ENCODE assay signal across 9 mouse cellular contexts in the genomic region with DNA sequence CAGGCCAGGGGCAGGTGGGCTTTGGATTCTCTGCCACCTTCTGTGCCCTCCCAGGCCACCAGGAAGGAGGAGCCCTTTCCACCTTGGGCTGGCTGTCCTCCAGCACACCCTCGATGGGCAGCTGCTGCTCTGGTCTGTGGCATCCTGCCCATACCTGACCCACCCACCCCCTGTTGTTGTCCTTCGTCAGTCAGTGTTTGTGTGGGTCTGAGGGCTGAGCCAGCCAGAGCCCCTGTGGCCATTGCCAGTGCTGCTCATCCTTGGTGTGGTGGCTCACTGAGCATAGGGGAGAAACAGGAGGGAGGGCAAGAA. TPM values are rescaled to one million over a fixed set of nuclear protein-coding genes. Genes with fewer than 3 reads are reported as not detected.
A peak's percentile ranks its signal among the peaks of the same experiment; 100 is the strongest.
DNase-seq lines count a peak whose midpoint lies in the region; ATAC-seq and TF ChIP-seq lines count a peak whose summit lies in the region.
"Had no signal": no experiment of that assay in that cellular context is flagged by ENCODE, and none has a peak within 500 bp of the region (broad histone marks: within the 10 kb centered on the region; RNA-seq: fewer than 3 reads in every experiment).

No protein-coding gene starts in this region.

- no peak overlapping the region for H3K27ac ChIP-seq in cerebellum, adult 2 months (ENCODE audit: insufficient read depth, low read length)
- no peak overlapping the region for H3K27ac ChIP-seq in limb, embryonic 13.5 days
- H3K27ac ChIP-seq in stomach, embryonic 16.5 days (ENCODE audit: low read length): no peak overlapping the region

- no peaks in the 10 kb centered on the region for H3K27me3 ChIP-seq in cerebellum, adult 2 months (ENCODE audit: control insufficient read depth, insufficient read depth, low read length)
- H3K27me3 ChIP-seq in megakaryocyte, embryonic 14.5 days (replicated peaks): peaks cover 93% of the 10 kb centered on the region
- peaks cover 56% of the 10 kb centered on the region for H3K27me3 ChIP-seq in limb, embryonic 13.5 days
- H3K27me3 ChIP-seq in stomach, embryonic 16.5 days (ENCODE audit: control insufficient read depth, insufficient read depth, low read length): peaks cover 16% of the 10 kb centered on the region

- no peak for ATAC-seq in megakaryocyte, adult 5-6 weeks (ENCODE audit: poor library complexity, severe bottlenecking)
- peak; percentile 4; the same call in 1 of the 2 replicates for ATAC-seq in limb, embryonic 13.5 days (ENCODE audit: low FRiP score, low read depth)
- no peak for ATAC-seq in stomach, embryonic 16.5 days (ENCODE audit: insufficient read depth, low FRiP score)

- H3K9ac ChIP-seq in limb, embryonic 13.5 days: peak overlapping the region; percentile 39; the same call in 1 of the 2 replicates
- peak overlapping the region; percentile 33 for H3K9ac ChIP-seq in stomach, embryonic 16.5 days (ENCODE audit: low read length)

- H3K4me3 ChIP-seq in cerebellum, adult 2 months (replicated peaks; ENCODE audit: insufficient read depth, low read depth, low read length): no peak overlapping the region
- H3K4me3 ChIP-seq in megakaryocyte, embryonic 14.5 days (replicated peaks): peak overlapping the region; percentile 90
- 0 out of 2 replicates have a peak overlapping the region, but pooled peaks have one; percentile 17 for H3K4me3 ChIP-seq in limb, embryonic 13.5 days
- 0 out of 2 replicates have a peak overlapping the region, but pooled peaks have one; percentile 21 for H3K4me3 ChIP-seq in stomach, embryonic 16.5 days (replicated peaks; ENCODE audit: low read length)

- peak; percentile 40 to 49 for DNase-seq in cerebellum, postnatal 10 days
- DNase-seq in cerebellum, adult 2 months: no peak
- no peak for DNase-seq in left cerebral cortex, adult 18-20 months (ENCODE audit: low spot score in 2 of 2)
- DNase-seq in layer of hippocampus, postnatal 10 days (ENCODE audit: low spot score in 2 of 2): no peak
- DNase-seq: cerebellum, adult 11 months had no signal

- no peaks in the 10 kb centered on the region for H3K36me3 ChIP-seq in megakaryocyte, embryonic 14.5 days (replicated peaks; ENCODE audit: low read length)
- no peaks in the 10 kb centered on the region for H3K36me3 ChIP-seq in limb, embryonic 13.5 days
- no peaks in the 10 kb centered on the region for H3K36me3 ChIP-seq in stomach, embryonic 16.5 days (ENCODE audit: control insufficient read depth, insufficient read depth, low read length)

- no peak for TF ChIP-seq POLR2A in cerebellum, adult 2 months (IDR thresholded peaks at IDR 0.05; ENCODE audit: borderline replicate concordance, insufficient read depth, low read length)

- no peak for TF ChIP-seq CTCF in cerebellum, adult 2 months (IDR thresholded peaks at IDR 0.05; ENCODE audit: borderline replicate concordance, insufficient read depth, low read depth, low read length)

- 25% methylated on average over 2 of the region's 2 CpGs for WGBS in cerebellum, adult 2 months
- 51% methylated on average over 2 of the region's 2 CpGs for WGBS in limb, embryonic 13.5 days
- WGBS in stomach, embryonic 16.5 days: 34% methylated on average over 2 of the region's 2 CpGs

- H3K9me3 ChIP-seq in megakaryocyte, embryonic 14.5 days: no peaks in the 10 kb centered on the region
- no peaks in the 10 kb centered on the region for H3K9me3 ChIP-seq in limb, embryonic 13.5 days
- H3K9me3 ChIP-seq in stomach, embryonic 16.5 days (replicated peaks; ENCODE audit: control insufficient read depth, low read length): no peaks in the 10 kb centered on the region

- H3K4me1 ChIP-seq in cerebellum, adult 2 months (ENCODE audit: control insufficient read depth, insufficient read depth, low read length): no peaks in the 10 kb centered on the region
- H3K4me1 ChIP-seq in megakaryocyte, embryonic 14.5 days: peaks cover 53% of the 10 kb centered on the region
- peaks cover 39% of the 10 kb centered on the region for H3K4me1 ChIP-seq in limb, embryonic 13.5 days
- peaks cover 22% of the 10 kb centered on the region for H3K4me1 ChIP-seq in stomach, embryonic 16.5 days (ENCODE audit: control insufficient read depth, insufficient read depth, low read length)

- peak overlapping the region; percentile 52 for H3K4me2 ChIP-seq in limb, embryonic 13.5 days (replicated peaks)
- peak overlapping the region; percentile 46 for H3K4me2 ChIP-seq in stomach, embryonic 16.5 days (ENCODE audit: low read depth, low read length)

RNA-seq across cellular contexts. Expression of a gene that starts 11.4 kb away (rescaled TPM):
- 44.3 and 44.6 TPM in 2 replicates for polyA plus RNA-seq in cerebellum, adult 2 months (2012; rRNA removed)
- polyA plus RNA-seq in megakaryocyte, embryonic 14.5 days (2012; ENCODE audit: insufficient read depth, low replicate concordance): 12.0 and 24.4 TPM in 2 replicates
- total RNA-seq in megakaryocyte, adult 5-6 weeks (2015): 6.8 and 9.3 TPM in 2 replicates
- 14.8 and 15.2 TPM in 2 replicates for total RNA-seq in megakaryocyte, adult 5-6 weeks (2017)
- 46.9 and 47.8 TPM in 2 replicates for polyA plus RNA-seq in limb, embryonic 13.5 days (2015; fragmentation: Nextera tagmentation; extraction: Ambion mirVana)
- 38.1 and 40.2 TPM in 2 replicates for polyA plus RNA-seq in stomach, embryonic 16.5 days (2015; fragmentation: Nextera tagmentation; extraction: Ambion mirVana)
- 10 to 100 TPM; 36.0 to 38.5 TPM for total RNA-seq in left cerebral cortex, adult 18-20 months (2021)
- 10 to 100 TPM; 33.2 to 33.3 TPM for total RNA-seq in layer of hippocampus, postnatal 10 days (2021)

RNA-seq across cellular contexts. Expression of a gene that starts 19.6 kb away (rescaled TPM):
- polyA plus RNA-seq in cerebellum, adult 2 months (2012; rRNA removed): 21.2 and 21.5 TPM in 2 replicates
- 4.2 and 18.5 TPM in 2 replicates for polyA plus RNA-seq in megakaryocyte, embryonic 14.5 days (2012; ENCODE audit: insufficient read depth, low replicate concordance)
- total RNA-seq in megakaryocyte, adult 5-6 weeks (2015): 12.8 and 15.5 TPM in 2 replicates
- 14.2 and 21.7 TPM in 2 replicates for total RNA-seq in megakaryocyte, adult 5-6 weeks (2017)
- 21.1 and 21.2 TPM in 2 replicates for polyA plus RNA-seq in limb, embryonic 13.5 days (2015; fragmentation: Nextera tagmentation; extraction: Ambion mirVana)
- polyA plus RNA-seq in stomach, embryonic 16.5 days (2015; fragmentation: Nextera tagmentation; extraction: Ambion mirVana): 27.4 and 30.0 TPM in 2 replicates
- 10 to 100 TPM; 14.3 to 16.2 TPM for total RNA-seq in left cerebral cortex, adult 18-20 months (2021)
- total RNA-seq in layer of hippocampus, postnatal 10 days (2021): 10 to 100 TPM; 17.7 to 19.5 TPM

RNA-seq across cellular contexts. Expression of a gene that starts 19.7 kb away (rescaled TPM):
- polyA plus RNA-seq in cerebellum, adult 2 months (2012; rRNA removed): 64.1 and 70.7 TPM in 2 replicates
- polyA plus RNA-seq in megakaryocyte, embryonic 14.5 days (2012; ENCODE audit: insufficient read depth, low replicate concordance): 0.37 TPM in 1 of 2 replicates, not detected in the other
- 8.3 and 12.5 TPM in 2 replicates for total RNA-seq in megakaryocyte, adult 5-6 weeks (2015)
- total RNA-seq in megakaryocyte, adult 5-6 weeks (2017): 15.7 and 18.9 TPM in 2 replicates
- 41.8 and 44.2 TPM in 2 replicates for polyA plus RNA-seq in limb, embryonic 13.5 days (2015; fragmentation: Nextera tagmentation; extraction: Ambion mirVana)
- polyA plus RNA-seq in stomach, embryonic 16.5 days (2015; fragmentation: Nextera tagmentation; extraction: Ambion mirVana): 40.8 and 42.6 TPM in 2 replicates
- 10 to 100 TPM; 42.2 to 43.6 TPM for total RNA-seq in left cerebral cortex, adult 18-20 months (2021)
- 10 to 100 TPM; 31.1 to 33.1 TPM for total RNA-seq in layer of hippocampus, postnatal 10 days (2021)

RNA-seq across cellular contexts. Expression of a gene that starts 24.7 kb away (rescaled TPM):
- 1.6 and 2.3 TPM in 2 replicates for polyA plus RNA-seq in cerebellum, adult 2 months (2012; rRNA removed)
- 0.68 TPM in 1 of 2 replicates, not detected in the other for polyA plus RNA-seq in megakaryocyte, embryonic 14.5 days (2012; ENCODE audit: insufficient read depth, low replicate concordance)
- not detected in 2 replicates for total RNA-seq in megakaryocyte, adult 5-6 weeks (2015)
- total RNA-seq in megakaryocyte, adult 5-6 weeks (2017): not detected in 2 replicates
- polyA plus RNA-seq in limb, embryonic 13.5 days (2015; fragmentation: Nextera tagmentation; extraction: Ambion mirVana): 1.7 and 2.1 TPM in 2 replicates
- polyA plus RNA-seq in stomach, embryonic 16.5 days (2015; fragmentation: Nextera tagmentation; extraction: Ambion mirVana): 0.76 and 1.6 TPM in 2 replicates
- total RNA-seq in left cerebral cortex, adult 18-20 months (2021): 1 to 10 TPM; 6.1 to 7.2 TPM
- 1 to 10 TPM; 3.4 to 4.1 TPM for total RNA-seq in layer of hippocampus, postnatal 10 days (2021)

RNA-seq across cellular contexts. Expression of a gene that starts 29.0 kb away (rescaled TPM):
- polyA plus RNA-seq in cerebellum, adult 2 months (2012; rRNA removed): 30.3 and 32.3 TPM in 2 replicates
- polyA plus RNA-seq in megakaryocyte, embryonic 14.5 days (2012; ENCODE audit: insufficient read depth, low replicate concordance): 10.3 and 12.6 TPM in 2 replicates
- total RNA-seq in megakaryocyte, adult 5-6 weeks (2015): 34.3 and 37.7 TPM in 2 replicates
- 46.7 and 57.3 TPM in 2 replicates for total RNA-seq in megakaryocyte, adult 5-6 weeks (2017)
- 77.1 and 83.2 TPM in 2 replicates for polyA plus RNA-seq in limb, embryonic 13.5 days (2015; fragmentation: Nextera tagmentation; extraction: Ambion mirVana)
- polyA plus RNA-seq in stomach, embryonic 16.5 days (2015; fragmentation: Nextera tagmentation; extraction: Ambion mirVana): 63.8 and 72.2 TPM in 2 replicates
- 10 to 100 TPM; 19.5 to 20.3 TPM for total RNA-seq in left cerebral cortex, adult 18-20 months (2021)
- total RNA-seq in layer of hippocampus, postnatal 10 days (2021): 10 to 100 TPM; 18.3 to 18.6 TPM

Comparison
In these comparisons a context has a peak if more than half of its experiments do, and no peak if none do; other contexts are left out.
1. DNase-seq: peak in cerebellum, postnatal 10 days (2 of 2); none in cerebellum, adult 2 months (0 of 2), left cerebral cortex, adult 18-20 months (0 of 2) and layer of hippocampus, postnatal 10 days (0 of 2).